Mouse (Mus musculus): Measurements from ENCODE around the gene 1110059E24Rik. TPM values are rescaled to one million over a fixed set of nuclear protein-coding genes. Genes with fewer than 3 reads are reported as not detected.
A peak's percentile ranks its signal among the peaks of the same experiment; 100 is the strongest.

1110059E24Rik gene
- polyA plus RNA-seq, 1 experiment from 2014 or later, result 74.2 TPM

- ATAC-seq (replicated peaks; ENCODE audit: insufficient number of reproducible peaks, low FRiP score, low TSS enrichment, low read depth), result no peak
- no peak overlapping the region for H3K9ac ChIP-seq (replicated peaks; ENCODE audit: low read length)
- no peak for DNase-seq (ENCODE audit: low spot score)
- H3K4me2 ChIP-seq (ENCODE audit: low read depth, low read length), result no peak overlapping the region
- no peaks in the 10 kb centered on the region for H3K36me3 ChIP-seq (replicated peaks; ENCODE audit: control insufficient read depth, insufficient read depth, low read depth, low read length)
- H3K27me3 ChIP-seq (ENCODE audit: control insufficient read depth, insufficient read depth, low read length), result no peaks in the 10 kb centered on the region
- no peak overlapping the region for H3K4me3 ChIP-seq (ENCODE audit: low read depth, low read length)
- H3K4me1 ChIP-seq (ENCODE audit: control insufficient read depth, insufficient read depth, low read length), result no peaks in the 10 kb centered on the region
- H3K27ac ChIP-seq (replicated peaks; ENCODE audit: low read depth, low read length), result no peak overlapping the region
- 93% methylated on average over 3 of the region's 3 CpGs for WGBS
- H3K9me3 ChIP-seq (replicated peaks; ENCODE audit: control insufficient read depth, low read length), result no peaks in the 10 kb centered on the region
These were observed 37.0 kb downstream of the 1110059E24Rik start for GRCm38 (mm10) chr19:21615801-21616200.

GRCm38 (mm10) chr19:21611725-21612575 is 40.8 kb downstream of the 1110059E24Rik start:
- DNase-seq (ENCODE audit: low spot score) (no peak), ATAC-seq (replicated peaks; ENCODE audit: insufficient number of reproducible peaks, low FRiP score, low TSS enrichment, low read depth) (no peak)
- Histone ChIP-seq H3K4me1 (ENCODE audit: control insufficient read depth, insufficient read depth, low read length) (no peaks in the 10 kb centered on the region), H3K9me3 (replicated peaks; ENCODE audit: control insufficient read depth, low read length) (no peaks in the 10 kb centered on the region), H3K9ac (replicated peaks; ENCODE audit: low read length) (no peak overlapping the region), H3K27ac (replicated peaks; ENCODE audit: low read depth, low read length) (no peak overlapping the region), H3K4me2 (ENCODE audit: low read depth, low read length) (no peak overlapping the region), H3K36me3 (replicated peaks; ENCODE audit: control insufficient read depth, insufficient read depth, low read depth, low read length) (no peaks in the 10 kb centered on the region), H3K4me3 (ENCODE audit: low read depth, low read length) (no peak overlapping the region), H3K27me3 (ENCODE audit: control insufficient read depth, insufficient read depth, low read length) (no peaks in the 10 kb centered on the region)
- 85% methylated on average over 9 of the region's 9 CpGs for WGBS

- 47% methylated on average over 6 of the region's 6 CpGs for WGBS
- no peak for ATAC-seq (replicated peaks; ENCODE audit: insufficient number of reproducible peaks, low FRiP score, low TSS enrichment, low read depth)
- no peak overlapping the region for H3K4me3 ChIP-seq (ENCODE audit: low read depth, low read length)
These were observed 41.5 kb downstream of the 1110059E24Rik start for GRCm38 (mm10) chr19:21611297-21611696.

GRCm38 (mm10) chr19:21610240-21610639 is 42.5 kb downstream of the 1110059E24Rik start:
- no peak overlapping the region for H3K4me3 ChIP-seq (ENCODE audit: low read depth, low read length)
- H3K4me1 ChIP-seq (ENCODE audit: control insufficient read depth, insufficient read depth, low read length), result no peaks in the 10 kb centered on the region
- H3K4me2 ChIP-seq (ENCODE audit: low read depth, low read length), result no peak overlapping the region
- 71% methylated on average over 6 of the region's 6 CpGs for WGBS
- H3K9ac ChIP-seq (replicated peaks; ENCODE audit: low read length), result no peak overlapping the region
- H3K27me3 ChIP-seq (ENCODE audit: control insufficient read depth, insufficient read depth, low read length), result no peaks in the 10 kb centered on the region
- DNase-seq (ENCODE audit: low spot score), result no peak
- H3K9me3 ChIP-seq (replicated peaks; ENCODE audit: control insufficient read depth, low read length), result no peaks in the 10 kb centered on the region
- no peak for ATAC-seq (replicated peaks; ENCODE audit: insufficient number of reproducible peaks, low FRiP score, low TSS enrichment, low read depth)
- H3K36me3 ChIP-seq (replicated peaks; ENCODE audit: control insufficient read depth, insufficient read depth, low read depth, low read length), result no peaks in the 10 kb centered on the region
- H3K27ac ChIP-seq (replicated peaks; ENCODE audit: low read depth, low read length), result no peak overlapping the region

More at GRCm38 (mm10) chr19:21611297-21611696, 41.5 kb downstream of the 1110059E24Rik start:
- Histone ChIP-seq H3K4me1 (ENCODE audit: control insufficient read depth, insufficient read depth, low read length) (no peaks in the 10 kb centered on the region), H3K27ac (replicated peaks; ENCODE audit: low read depth, low read length) (no peak overlapping the region), H3K4me2 (ENCODE audit: low read depth, low read length) (no peak overlapping the region), H3K27me3 (ENCODE audit: control insufficient read depth, insufficient read depth, low read length) (no peaks in the 10 kb centered on the region), H3K9me3 (replicated peaks; ENCODE audit: control insufficient read depth, low read length) (no peaks in the 10 kb centered on the region), H3K9ac (replicated peaks; ENCODE audit: low read length) (no peak overlapping the region), H3K36me3 (replicated peaks; ENCODE audit: control insufficient read depth, insufficient read depth, low read depth, low read length) (no peaks in the 10 kb centered on the region)
- no peak for DNase-seq (ENCODE audit: low spot score)

GRCm38 (mm10) chr19:21605294-21605693 is 47.5 kb downstream of the 1110059E24Rik start:
- Histone ChIP-seq H3K4me1 (ENCODE audit: control insufficient read depth, insufficient read depth, low read length) (no peaks in the 10 kb centered on the region), H3K27me3 (ENCODE audit: control insufficient read depth, insufficient read depth, low read length) (no peaks in the 10 kb centered on the region), H3K27ac (replicated peaks; ENCODE audit: low read depth, low read length) (no peak overlapping the region), H3K4me3 (ENCODE audit: low read depth, low read length) (no peak overlapping the region), H3K36me3 (replicated peaks; ENCODE audit: control insufficient read depth, insufficient read depth, low read depth, low read length) (no peaks in the 10 kb centered on the region), H3K4me2 (ENCODE audit: low read depth, low read length) (no peak overlapping the region), H3K9ac (replicated peaks; ENCODE audit: low read length) (no peak overlapping the region), H3K9me3 (replicated peaks; ENCODE audit: control insufficient read depth, low read length) (no peaks in the 10 kb centered on the region)
- DNase-seq (ENCODE audit: low spot score), result no peak
- no peak for ATAC-seq (replicated peaks; ENCODE audit: insufficient number of reproducible peaks, low FRiP score, low TSS enrichment, low read depth)
- 89% methylated on average over 3 of the region's 3 CpGs for WGBS

GRCm38 (mm10) chr19:21603836-21604235 is 48.9 kb downstream of the 1110059E24Rik start:
- ATAC-seq (replicated peaks; ENCODE audit: insufficient number of reproducible peaks, low FRiP score, low TSS enrichment, low read depth), result no peak
- Histone ChIP-seq H3K36me3 (replicated peaks; ENCODE audit: control insufficient read depth, insufficient read depth, low read depth, low read length) (no peaks in the 10 kb centered on the region), H3K4me1 (ENCODE audit: control insufficient read depth, insufficient read depth, low read length) (no peaks in the 10 kb centered on the region)

GRCm38 (mm10) chr19:21601541-21602101 is 51.2 kb downstream of the 1110059E24Rik start:
- Histone ChIP-seq H3K4me2 (ENCODE audit: low read depth, low read length) (no peak overlapping the region), H3K36me3 (replicated peaks; ENCODE audit: control insufficient read depth, insufficient read depth, low read depth, low read length) (no peaks in the 10 kb centered on the region; the same call in 1 of the 2 replicates), H3K27me3 (ENCODE audit: control insufficient read depth, insufficient read depth, low read length) (no peaks in the 10 kb centered on the region), H3K9me3 (replicated peaks; ENCODE audit: control insufficient read depth, low read length) (no peaks in the 10 kb centered on the region), H3K9ac (replicated peaks; ENCODE audit: low read length) (no peak overlapping the region), H3K27ac (replicated peaks; ENCODE audit: low read depth, low read length) (no peak overlapping the region), H3K4me1 (ENCODE audit: control insufficient read depth, insufficient read depth, low read length) (no peaks in the 10 kb centered on the region), H3K4me3 (ENCODE audit: low read depth, low read length) (no peak overlapping the region)
- 57% methylated on average over 3 of the region's 3 CpGs for WGBS
- peak; percentile 35 for DNase-seq (ENCODE audit: low spot score)
- no peak for ATAC-seq (replicated peaks; ENCODE audit: insufficient number of reproducible peaks, low FRiP score, low TSS enrichment, low read depth)

More at GRCm38 (mm10) chr19:21603836-21604235, 48.9 kb downstream of the 1110059E24Rik start:
- H3K4me3 ChIP-seq (ENCODE audit: low read depth, low read length), result no peak overlapping the region
- no peak overlapping the region for H3K4me2 ChIP-seq (ENCODE audit: low read depth, low read length)
- H3K9ac ChIP-seq (replicated peaks; ENCODE audit: low read length), result no peak overlapping the region
- no peaks in the 10 kb centered on the region for H3K27me3 ChIP-seq (ENCODE audit: control insufficient read depth, insufficient read depth, low read length)
- H3K27ac ChIP-seq (replicated peaks; ENCODE audit: low read depth, low read length), result no peak overlapping the region
- no peak for DNase-seq (ENCODE audit: low spot score)
- WGBS, result 77% methylated on average over 3 of the region's 3 CpGs
- H3K9me3 ChIP-seq (replicated peaks; ENCODE audit: control insufficient read depth, low read length), result no peaks in the 10 kb centered on the region

Data from embryonic facial prominence, embryonic 11.5 days (tissue).